Mouse (Mus musculus): ENCODE results near the gene Anks6. TPM values are rescaled to one million over a fixed set of nuclear protein-coding genes. Genes with fewer than 3 reads are reported as not detected.

Gene Anks6
- polyA plus RNA-seq, 1 experiment from 2014 or later: 3.0 TPM

DNA sequence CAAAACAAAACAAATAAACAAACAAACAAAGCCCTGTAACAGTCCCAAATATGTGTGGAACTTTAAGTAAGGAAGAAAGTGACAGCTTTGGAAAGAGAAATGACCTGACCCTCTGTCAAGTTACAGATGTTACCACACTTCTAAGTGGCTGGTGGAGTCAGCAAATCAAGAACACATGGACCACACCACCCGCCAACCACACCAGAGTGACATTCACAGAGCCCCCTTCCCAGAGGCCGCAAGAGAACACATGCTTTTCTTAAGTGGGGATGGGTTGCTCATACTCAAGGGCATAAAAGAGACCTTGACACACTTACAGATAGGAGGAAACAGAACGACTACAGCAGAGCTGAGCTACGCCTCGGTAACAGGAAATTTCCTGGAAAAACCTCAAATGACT, 28.4 kb downstream of the Anks6 start:
- WGBS: 81% methylated on average over 5 of the region's 5 CpGs
- Histone ChIP-seq H3K27ac (ENCODE audit: low read depth, low read length) (no peak overlapping the region), H3K9ac (ENCODE audit: low read depth, low read length) (no peak overlapping the region), H3K9me3 (ENCODE audit: control insufficient read depth, low read length) (no peaks in the 10 kb centered on the region), H3K4me2 (ENCODE audit: low read length) (no peak overlapping the region), H3K4me1 (ENCODE audit: control insufficient read depth, insufficient read depth, low read depth, low read length) (no peaks in the 10 kb centered on the region), H3K4me3 (ENCODE audit: low read length) (no peak overlapping the region), H3K27me3 (replicated peaks; ENCODE audit: control insufficient read depth, insufficient read depth, low read length) (no peaks in the 10 kb centered on the region), H3K36me3 (ENCODE audit: control insufficient read depth, insufficient read depth, low read length) (peaks cover 16% of the 10 kb centered on the region)
- ATAC-seq: no peak

DNA sequence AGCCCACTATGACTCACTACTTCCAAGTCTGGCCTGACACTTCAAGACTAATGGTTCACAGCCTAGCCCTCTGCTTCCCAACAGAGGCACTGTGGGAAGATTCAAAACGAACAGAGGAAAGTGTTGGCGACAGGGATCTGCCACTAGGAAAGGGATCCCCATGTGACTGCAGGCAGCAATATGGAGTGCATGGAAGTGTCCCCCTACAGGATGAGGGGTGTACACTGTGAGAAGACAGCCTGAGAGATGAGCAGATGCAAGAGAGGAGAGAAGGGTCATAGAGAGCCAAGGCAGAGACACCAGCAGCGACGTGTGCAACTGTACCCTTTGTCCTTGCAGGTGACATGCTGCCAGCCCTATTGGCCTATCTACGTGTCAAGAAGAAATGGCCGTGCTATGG, 33.3 kb downstream of the Anks6 start:
- no peak for ATAC-seq
- Histone ChIP-seq H3K27me3 (replicated peaks; ENCODE audit: control insufficient read depth, insufficient read depth, low read length) (no peaks in the 10 kb centered on the region), H3K9ac (ENCODE audit: low read depth, low read length) (no peak overlapping the region), H3K4me1 (ENCODE audit: control insufficient read depth, insufficient read depth, low read depth, low read length) (no peaks in the 10 kb centered on the region), H3K9me3 (ENCODE audit: control insufficient read depth, low read length) (no peaks in the 10 kb centered on the region), H3K4me3 (ENCODE audit: low read length) (no peak overlapping the region), H3K4me2 (ENCODE audit: low read length) (no peak overlapping the region), H3K36me3 (ENCODE audit: control insufficient read depth, insufficient read depth, low read length) (peaks cover 16% of the 10 kb centered on the region), H3K27ac (ENCODE audit: low read depth, low read length) (no peak overlapping the region)
- WGBS: 64% methylated on average over 6 of the region's 6 CpGs

DNA sequence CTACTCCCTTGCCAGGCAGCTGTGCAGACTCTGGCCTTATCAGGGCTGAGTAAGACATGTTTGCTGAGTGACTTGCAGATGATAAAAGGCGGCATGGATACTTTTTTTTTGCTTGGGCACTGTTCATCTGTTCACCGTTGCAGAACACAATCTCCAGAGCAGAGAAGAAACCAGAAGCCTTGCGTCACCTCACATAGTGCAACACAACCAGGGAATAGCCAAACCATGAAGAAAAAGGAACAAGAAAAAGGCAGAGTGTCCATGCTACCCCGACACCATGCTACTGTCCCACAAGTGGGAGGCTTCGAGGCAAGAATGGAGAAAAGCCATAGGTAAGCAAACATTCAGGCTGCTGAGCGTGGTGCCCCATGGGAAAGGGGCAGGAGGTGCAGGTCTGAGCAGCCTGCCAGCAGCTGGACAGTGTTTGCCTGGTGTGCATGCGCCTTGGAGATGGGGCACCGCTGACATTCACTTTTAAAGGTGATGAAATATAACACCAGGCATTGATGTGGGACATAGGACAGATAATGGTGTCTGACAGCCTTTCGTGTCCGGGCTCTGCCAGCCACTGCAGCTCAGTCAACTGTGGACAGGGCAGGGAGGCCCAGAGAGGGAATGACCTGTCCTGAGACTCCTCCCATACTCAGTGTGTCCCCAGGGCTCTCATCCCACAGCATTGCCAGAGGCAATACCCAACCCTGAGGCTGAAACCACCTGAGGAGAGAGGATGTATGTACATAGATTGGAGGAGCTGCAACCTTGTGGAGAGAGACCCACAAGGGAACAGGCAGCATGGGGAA, 34.2 kb downstream of the Anks6 start:
- Histone ChIP-seq H3K4me1 (ENCODE audit: control insufficient read depth, insufficient read depth, low read depth, low read length) (no peaks in the 10 kb centered on the region), H3K4me3 (ENCODE audit: low read length) (no peak overlapping the region), H3K9me3 (ENCODE audit: control insufficient read depth, low read length) (no peaks in the 10 kb centered on the region), H3K27me3 (replicated peaks; ENCODE audit: control insufficient read depth, insufficient read depth, low read length) (no peaks in the 10 kb centered on the region), H3K9ac (ENCODE audit: low read depth, low read length) (no peak overlapping the region), H3K36me3 (ENCODE audit: control insufficient read depth, insufficient read depth, low read length) (peaks cover 20% of the 10 kb centered on the region), H3K27ac (ENCODE audit: low read depth, low read length) (no peak overlapping the region), H3K4me2 (ENCODE audit: low read length) (no peak overlapping the region)
- no peak for ATAC-seq
- 84% methylated on average over 10 of the region's 10 CpGs for WGBS

DNA sequence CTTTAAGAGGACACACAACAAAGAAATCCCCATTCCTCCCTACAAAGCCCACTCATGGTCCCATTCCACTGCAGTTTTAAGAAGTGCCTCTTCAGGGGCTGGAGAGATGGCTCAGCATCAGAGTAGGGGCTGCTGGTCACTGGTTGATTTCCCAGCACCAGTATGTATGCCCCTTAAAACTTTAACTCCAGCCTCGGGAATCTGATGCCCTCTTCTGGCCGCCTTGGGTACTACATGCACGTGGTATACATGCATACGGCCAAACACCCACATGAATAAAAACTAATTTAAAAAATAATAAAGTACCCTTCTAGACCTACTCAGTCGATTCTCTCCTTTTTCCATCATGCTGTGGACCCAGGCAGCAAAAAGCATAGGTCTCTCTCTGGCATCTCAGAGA, 36.7 kb downstream of the Anks6 start:
- Histone ChIP-seq H3K36me3 (ENCODE audit: control insufficient read depth, insufficient read depth, low read length) (peaks cover 13% of the 10 kb centered on the region), H3K27me3 (replicated peaks; ENCODE audit: control insufficient read depth, insufficient read depth, low read length) (no peaks in the 10 kb centered on the region), H3K9ac (ENCODE audit: low read depth, low read length) (no peak overlapping the region), H3K4me3 (ENCODE audit: low read length) (no peak overlapping the region), H3K27ac (ENCODE audit: low read depth, low read length) (no peak overlapping the region), H3K9me3 (ENCODE audit: control insufficient read depth, low read length) (no peaks in the 10 kb centered on the region), H3K4me2 (ENCODE audit: low read length) (no peak overlapping the region), H3K4me1 (ENCODE audit: control insufficient read depth, insufficient read depth, low read depth, low read length) (no peaks in the 10 kb centered on the region)
- no peak for ATAC-seq
- WGBS: 16% methylated on average over 5 of the region's 5 CpGs

DNA sequence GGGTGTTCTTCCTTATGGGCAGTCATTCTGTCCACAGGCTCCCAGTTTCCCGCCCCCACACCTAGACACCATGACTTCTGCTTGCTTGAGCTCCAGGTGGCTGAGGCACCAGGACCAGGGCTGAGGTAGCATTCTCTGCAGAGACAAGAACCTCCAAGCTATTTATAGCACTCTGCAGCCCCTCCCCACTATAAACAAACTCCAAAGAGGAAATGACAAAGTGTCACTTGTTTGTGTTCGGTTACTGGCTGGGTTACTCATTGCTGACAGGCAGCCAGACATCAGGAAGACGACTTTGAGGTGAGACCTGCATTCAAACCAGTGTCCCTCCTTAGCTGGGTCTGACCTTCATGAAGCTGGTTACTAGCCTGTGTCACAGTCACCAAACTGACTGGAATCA, 42.1 kb downstream of the Anks6 start:
- Histone ChIP-seq H3K4me3 (ENCODE audit: low read length) (no peak overlapping the region), H3K27ac (ENCODE audit: low read depth, low read length) (no peak overlapping the region), H3K9ac (ENCODE audit: low read depth, low read length) (no peak overlapping the region), H3K36me3 (ENCODE audit: control insufficient read depth, insufficient read depth, low read length) (peaks cover 11% of the 10 kb centered on the region), H3K4me1 (ENCODE audit: control insufficient read depth, insufficient read depth, low read depth, low read length) (peaks cover 14% of the 10 kb centered on the region), H3K9me3 (ENCODE audit: control insufficient read depth, low read length) (no peaks in the 10 kb centered on the region), H3K27me3 (replicated peaks; ENCODE audit: control insufficient read depth, insufficient read depth, low read length) (no peaks in the 10 kb centered on the region), H3K4me2 (ENCODE audit: low read length) (no peak overlapping the region)
- no peak for ATAC-seq
- WGBS: 63% methylated on average over 3 of the region's 3 CpGs

DNA sequence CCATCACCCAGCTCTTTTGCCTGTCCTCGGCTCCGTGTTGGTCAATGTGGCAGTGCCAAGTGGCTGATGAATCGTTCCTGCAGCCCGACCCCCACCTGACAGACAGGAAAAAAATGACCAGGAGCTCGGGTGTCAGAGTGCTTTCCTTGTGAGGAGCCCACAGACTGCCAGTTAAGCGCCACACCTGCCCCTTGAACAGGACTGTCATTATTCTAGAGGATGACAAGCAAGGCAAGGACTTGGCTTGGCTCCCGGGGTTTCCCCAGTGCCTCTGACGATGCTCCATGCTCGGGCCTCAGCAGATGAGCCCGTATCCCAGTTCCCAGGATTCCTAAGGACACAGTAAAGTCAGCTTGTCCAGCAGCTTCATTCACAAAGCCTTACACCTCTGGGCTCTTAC, 44.8 kb downstream of the Anks6 start:
- Histone ChIP-seq H3K9ac (ENCODE audit: low read depth, low read length) (no peak overlapping the region; the same call in 1 of the 2 replicates), H3K9me3 (ENCODE audit: control insufficient read depth, low read length) (no peaks in the 10 kb centered on the region), H3K4me2 (ENCODE audit: low read length) (no peak overlapping the region), H3K36me3 (ENCODE audit: control insufficient read depth, insufficient read depth, low read length) (peaks cover 7% of the 10 kb centered on the region; the same call in 1 of the 2 replicates), H3K27me3 (replicated peaks; ENCODE audit: control insufficient read depth, insufficient read depth, low read length) (no peaks in the 10 kb centered on the region), H3K27ac (ENCODE audit: low read depth, low read length) (no peak overlapping the region), H3K4me1 (ENCODE audit: control insufficient read depth, insufficient read depth, low read depth, low read length) (peaks cover 14% of the 10 kb centered on the region), H3K4me3 (ENCODE audit: low read length) (no peak overlapping the region)
- ATAC-seq: peak; percentile 41
- WGBS: 41% methylated on average over 10 of the region's 10 CpGs

DNA sequence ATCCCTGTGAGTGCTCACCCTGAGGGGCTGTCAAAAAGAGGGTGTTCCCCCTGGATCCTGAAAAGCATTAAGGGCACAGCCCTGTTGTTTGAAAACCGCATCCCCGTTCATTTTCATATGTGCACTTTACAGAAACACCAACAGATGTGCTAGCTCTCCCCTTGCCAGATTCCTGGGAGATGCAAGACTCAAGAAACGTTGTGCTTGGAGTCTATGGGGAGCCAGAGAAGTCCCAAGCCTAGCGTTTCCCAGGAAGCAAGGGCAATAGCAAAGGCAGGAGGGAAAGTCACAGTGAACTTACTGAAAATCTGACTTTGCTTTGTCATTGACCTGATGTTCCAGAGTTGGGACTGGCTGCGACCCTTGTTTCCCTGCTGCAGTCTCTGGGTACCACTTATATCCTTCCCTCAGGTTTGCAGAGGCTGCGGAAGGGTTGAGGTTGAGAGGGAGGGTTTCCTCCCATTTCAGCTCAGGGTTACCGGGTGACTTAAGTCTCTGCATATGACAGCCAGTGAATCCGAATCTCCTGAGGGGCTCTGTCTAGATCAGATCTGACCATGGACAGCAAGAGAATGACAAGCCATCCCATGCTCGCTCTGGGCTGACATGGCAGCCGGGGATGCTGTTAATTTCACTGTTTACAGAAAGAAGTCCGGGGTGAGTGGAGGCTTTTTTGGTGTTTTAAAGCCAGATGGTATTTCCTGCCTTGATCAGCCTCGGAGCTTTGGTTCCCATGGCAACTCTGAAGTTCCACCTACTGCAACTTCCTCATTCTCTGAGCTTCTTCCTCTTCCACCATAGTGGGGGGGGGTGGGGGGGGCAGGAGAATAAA, 46.6 kb downstream of the Anks6 start:
- no peak overlapping the region for H3K4me3 ChIP-seq (ENCODE audit: low read length)
- H3K4me1 ChIP-seq (ENCODE audit: control insufficient read depth, insufficient read depth, low read depth, low read length): peaks cover 14% of the 10 kb centered on the region
- no peak overlapping the region for H3K9ac ChIP-seq (ENCODE audit: low read depth, low read length)
- peak overlapping the region; percentile 40 for H3K27ac ChIP-seq (ENCODE audit: low read depth, low read length)
- peak; percentile 63 for ATAC-seq
- no peaks in the 10 kb centered on the region for H3K36me3 ChIP-seq (ENCODE audit: control insufficient read depth, insufficient read depth, low read length)
- 48% methylated on average over 12 of the region's 12 CpGs for WGBS
- no peaks in the 10 kb centered on the region for H3K27me3 ChIP-seq (replicated peaks; ENCODE audit: control insufficient read depth, insufficient read depth, low read length)
- no peaks in the 10 kb centered on the region for H3K9me3 ChIP-seq (ENCODE audit: control insufficient read depth, low read length)
- peak overlapping the region; percentile 16; the same call in 1 of the 2 replicates for H3K4me2 ChIP-seq (ENCODE audit: low read length)

DNA sequence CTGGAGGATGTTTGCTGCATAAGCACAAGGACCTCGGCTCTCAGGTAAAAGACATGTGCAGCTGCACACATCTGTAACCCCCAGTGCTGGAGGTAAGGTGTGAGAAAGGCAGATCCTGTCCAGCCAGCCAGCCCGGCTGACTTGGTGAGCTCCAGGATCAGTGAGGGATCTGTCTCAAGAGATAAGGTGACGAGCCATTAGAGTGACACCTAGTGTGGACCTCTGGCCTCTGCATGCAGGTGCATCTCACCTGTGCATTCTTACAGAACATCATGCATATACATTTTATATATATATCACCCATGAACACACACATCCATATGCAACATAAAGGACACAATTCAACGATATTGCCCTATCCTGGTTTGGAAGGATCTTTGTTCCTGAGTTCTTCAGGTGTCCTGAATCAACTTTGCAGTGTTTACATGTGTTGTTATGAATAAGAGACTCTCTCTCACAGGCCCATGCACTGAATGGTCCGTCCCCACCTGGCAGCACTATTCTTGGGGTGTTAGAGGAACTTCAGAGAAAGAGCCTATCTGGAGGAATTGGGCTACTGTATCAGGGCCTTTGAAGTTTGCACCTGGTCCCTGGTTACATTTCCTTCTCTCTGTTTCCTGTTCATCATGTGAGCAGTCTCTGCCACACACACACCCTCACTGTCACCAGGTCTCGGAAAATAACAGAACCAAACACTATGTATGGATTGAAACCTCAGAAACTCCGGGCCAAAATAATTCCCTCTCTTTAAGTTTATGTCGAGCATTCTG, 56.4 kb downstream of the Anks6 start:
- 75% methylated on average over 8 of the region's 8 CpGs for WGBS
- no peak overlapping the region for H3K9ac ChIP-seq (ENCODE audit: low read depth, low read length)
- H3K9me3 ChIP-seq (ENCODE audit: control insufficient read depth, low read length): no peaks in the 10 kb centered on the region
- H3K27me3 ChIP-seq (replicated peaks; ENCODE audit: control insufficient read depth, insufficient read depth, low read length): no peaks in the 10 kb centered on the region
- no peak for ATAC-seq
- H3K36me3 ChIP-seq (ENCODE audit: control insufficient read depth, insufficient read depth, low read length): no peaks in the 10 kb centered on the region
- no peak overlapping the region for H3K4me2 ChIP-seq (ENCODE audit: low read length)
- no peak overlapping the region for H3K27ac ChIP-seq (ENCODE audit: low read depth, low read length)
- H3K4me3 ChIP-seq (ENCODE audit: low read length): no peak overlapping the region
- H3K4me1 ChIP-seq (ENCODE audit: control insufficient read depth, insufficient read depth, low read depth, low read length): no peaks in the 10 kb centered on the region

DNA sequence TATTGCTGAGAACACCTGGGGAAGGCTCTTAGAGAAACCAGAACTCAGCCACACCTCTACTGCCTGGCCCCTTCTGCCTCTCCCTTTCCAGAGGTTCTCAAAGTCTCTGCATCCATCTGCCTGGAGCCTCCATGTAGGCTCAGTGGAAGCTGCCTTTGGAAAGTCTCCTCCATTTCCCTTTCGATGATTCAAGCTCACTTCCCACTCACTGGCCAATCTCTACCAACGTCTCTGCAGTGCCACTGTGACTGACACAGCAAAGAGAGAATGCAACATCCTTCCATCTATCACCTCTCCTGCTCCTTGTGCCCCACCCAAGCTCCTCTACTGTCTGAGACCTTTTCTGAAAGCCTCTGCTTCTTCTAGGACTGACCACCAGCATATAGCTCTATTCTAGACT, 59.3 kb downstream of the Anks6 start:
- H3K27ac ChIP-seq (ENCODE audit: low read depth, low read length): no peak overlapping the region
- no peaks in the 10 kb centered on the region for H3K9me3 ChIP-seq (ENCODE audit: control insufficient read depth, low read length)
- H3K9ac ChIP-seq (ENCODE audit: low read depth, low read length): no peak overlapping the region
- 84% methylated on average over 2 of the region's 2 CpGs for WGBS
- ATAC-seq: no peak
- H3K4me3 ChIP-seq (ENCODE audit: low read length): no peak overlapping the region
- no peaks in the 10 kb centered on the region for H3K4me1 ChIP-seq (ENCODE audit: control insufficient read depth, insufficient read depth, low read depth, low read length)
- H3K4me2 ChIP-seq (ENCODE audit: low read length): no peak overlapping the region
- no peaks in the 10 kb centered on the region for H3K36me3 ChIP-seq (ENCODE audit: control insufficient read depth, insufficient read depth, low read length)
- H3K27me3 ChIP-seq (replicated peaks; ENCODE audit: control insufficient read depth, insufficient read depth, low read length): no peaks in the 10 kb centered on the region

Measured in hindbrain, embryonic 16.5 days (tissue).